Mouse (Mus musculus): ENCODE results near the gene Htra2.

DNA sequence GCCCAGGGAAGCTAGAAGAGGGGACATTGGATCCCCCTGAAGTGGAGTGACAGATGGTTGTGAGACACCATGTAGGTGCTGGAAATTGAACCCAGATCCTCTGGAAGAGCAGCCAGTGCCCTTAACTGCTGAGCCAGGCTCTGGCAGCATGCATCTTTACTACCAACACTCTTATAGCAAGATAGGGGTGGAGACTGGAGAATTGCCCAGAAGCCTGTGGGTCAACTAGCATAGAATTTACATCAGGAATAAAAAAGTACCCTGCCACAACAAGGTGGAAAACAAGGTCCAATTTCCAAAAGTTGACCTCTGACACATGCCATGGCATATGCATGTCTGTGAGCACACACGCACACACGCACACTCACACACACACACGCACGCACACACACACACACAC is 29.9 kb downstream of the Htra2 start:
- 0 out of 2 replicates have a peak, but pooled peaks have one; percentile 30 for TF ChIP-seq POLR2A (IDR thresholded peaks at IDR 0.05; ENCODE audit: low read depth, low read length)
- no peak for TF ChIP-seq CTCF (IDR thresholded peaks at IDR 0.05; ENCODE audit: borderline replicate concordance, insufficient read depth, low read length)

All from embryonic fibroblast, embryonic 13.5 days (primary cell).